Mouse (Mus musculus) embryonic facial prominence, embryonic 12.5 days (tissue): ENCODE measurements around the gene Gm45844. TPM values are rescaled to one million over a fixed set of nuclear protein-coding genes. Genes with fewer than 3 reads are reported as not detected.
"Not testable (repeated sequence)": the region's sequence is repeated elsewhere in the genome, so short reads cannot be mapped to it uniquely, and the experiment has no call there.

ENCODE experiments used
- ATAC-seq: fragments of 200-750 bp; cut with Nextera tagmentation; 2 replicates; pipeline ENCODE4 v1.8.0; 2017; ENCODE audit not compliant: insufficient number of reproducible peaks, insufficient read depth, low FRiP score, low TSS enrichment
- H3K27ac ChIP-seq: fragments of 300-500 bp; sonication (generic); 2 replicates; pipeline ENCODE4 v1.5.1; 2016; ENCODE audit warnings: mild to moderate bottlenecking
- H3K27me3 ChIP-seq: fragments of 300-500 bp; sonication (generic); 2 replicates; pipeline ENCODE4 v1.6.1; 2016; ENCODE audit warnings: mild to moderate bottlenecking, moderate library complexity
- H3K36me3 ChIP-seq: fragments of 300-500 bp; sonication (generic); 2 replicates; pipeline ENCODE4 v1.6.1; 2016; ENCODE audit warnings: mild to moderate bottlenecking
- H3K4me1 ChIP-seq: fragments of 300-500 bp; sonication (generic); 2 replicates; pipeline ENCODE4 v1.6.1; 2016
- H3K4me2 ChIP-seq: fragments of 300-500 bp; sonication (generic); replicated peaks from 2 replicates; pipeline ENCODE4 v1.6.1; 2016; ENCODE audit warnings: mild to moderate bottlenecking, moderate library complexity
- H3K4me3 ChIP-seq: fragments of 300-500 bp; sonication (generic); 2 replicates; pipeline ENCODE4 v1.5.1; 2016; ENCODE audit warnings: mild to moderate bottlenecking
- H3K9ac ChIP-seq: fragments of 300-500 bp; sonication (generic); 2 replicates; pipeline ENCODE4 v1.6.1; 2016; ENCODE audit warnings: mild to moderate bottlenecking, moderate library complexity
- H3K9me3 ChIP-seq: fragments of 300-500 bp; sonication (generic); 2 replicates; pipeline ENCODE4 v1.6.1; 2016; ENCODE audit warnings: mild to moderate bottlenecking, moderate library complexity
- WGBS: fragments of 180-500 bp; shearing (Covaris S2); methylation state at CpG from one replicate; pipeline ENCODE4 v1.1.7; 2016; 5-methylcytosine and 5-hydroxymethylcytosine counted together
- polyA plus RNA-seq: library from polyadenylated mRNA; unstranded; fragments of >200 nt; fragmentation: Nextera tagmentation; extraction: Ambion mirVana; gene quantifications from 2 replicates; pipeline ENCODE4 v1.2.1, GENCODE M21; 2016

The Gm45844 gene
- 5.5 and 5.6 TPM in 2 replicates for polyA plus RNA-seq

GRCm38 (mm10) chr7:7277966-7278567 is at the start of gene Gm45844:
Gene Gm45844, minus strand, starts transcription at chr7:7278289.
- peak; percentile 100 for ATAC-seq

GRCm38 (mm10) chr7:7295595-7295994 is 17.5 kb upstream of the Gm45844 start:
- H3K36me3 ChIP-seq: peaks cover 43% of the 10 kb centered on the region

More at GRCm38 (mm10) chr7:7277966-7278567, at the start of gene Gm45844:
- H3K27ac ChIP-seq: peak within 1 kb of the TSS; percentile 36; the same call in 1 of the 2 replicates
- H3K27me3 ChIP-seq, H3K4me1 ChIP-seq, H3K36me3 ChIP-seq, H3K9me3 ChIP-seq: not testable (repeated sequence)
- H3K4me2 ChIP-seq: peak within 1 kb of the TSS; percentile 25
- 42% methylated on average over 45 of the region's 45 CpGs for WGBS
- H3K9ac ChIP-seq: 0 out of 2 replicates have a peak within 1 kb of the TSS, but pooled peaks have one; percentile 1
- H3K4me3 ChIP-seq: peak within 1 kb of the TSS; percentile 27

GRCm38 (mm10) chr7:7281383-7281782 is 3.3 kb upstream of the Gm45844 start:
- Histone ChIP-seq H3K9ac (no peak overlapping the region), H3K27me3 (no peaks in the 10 kb centered on the region), H3K4me3 (no peak overlapping the region), H3K4me2 (no peak overlapping the region), H3K4me1 (no peaks in the 10 kb centered on the region), H3K27ac (no peak overlapping the region), H3K9me3 (peaks cover 4% of the 10 kb centered on the region), H3K36me3 (peaks cover 21% of the 10 kb centered on the region)
- ATAC-seq: no peak
- WGBS: 52% methylated on average over 1 of the region's 1 CpGs

More at GRCm38 (mm10) chr7:7295595-7295994, 17.5 kb upstream of the Gm45844 start:
- Histone ChIP-seq H3K27ac (no peak overlapping the region), H3K4me1 (no peaks in the 10 kb centered on the region), H3K4me2 (no peak overlapping the region), H3K9me3 (no peaks in the 10 kb centered on the region), H3K27me3 (no peaks in the 10 kb centered on the region), H3K9ac (no peak overlapping the region), H3K4me3 (no peak overlapping the region)
- no peak for ATAC-seq
- WGBS: 85% methylated on average over 16 of the region's 16 CpGs

GRCm38 (mm10) chr7:7277556-7277955 is 533 bp downstream of the Gm45844 start:
- WGBS: 38% methylated on average over 24 of the region's 24 CpGs
- not testable (repeated sequence) for H3K9me3 ChIP-seq, H3K36me3 ChIP-seq, H3K27me3 ChIP-seq, H3K4me1 ChIP-seq
- H3K4me3 ChIP-seq: peak overlapping the region; percentile 27
- H3K27ac ChIP-seq: peak overlapping the region; percentile 36; the same call in 1 of the 2 replicates
- peak overlapping the region; percentile 25 for H3K4me2 ChIP-seq
- 0 out of 2 replicates have a peak overlapping the region, but pooled peaks have one; percentile 1 for H3K9ac ChIP-seq
- ATAC-seq: peak; percentile 53; the same call in 1 of the 2 replicates

- H3K4me3 ChIP-seq, H3K9me3 ChIP-seq, H3K27ac ChIP-seq, H3K27me3 ChIP-seq, ATAC-seq, H3K4me1 ChIP-seq, H3K36me3 ChIP-seq, H3K9ac ChIP-seq, H3K4me2 ChIP-seq: not testable (repeated sequence)
- no CpG with 5 or more reads among the region's 1 CpGs for whole genome bisulfite sequencing
Measured at GRCm38 (mm10) chr7:7247228-7247627, 30.9 kb downstream of the Gm45844 start, which contains the start of gene Vmn2r29. Gene Vmn2r29, minus strand, starts transcription at chr7:7247328.

GRCm38 (mm10) chr7:7209313-7210151 is 68.6 kb downstream of the Gm45844 start, which contains the start of gene Zfp772:
Gene Zfp772, minus strand, starts transcription at chr7:7209998.
- H3K4me1 ChIP-seq, H3K36me3 ChIP-seq, H3K9me3 ChIP-seq, H3K27me3 ChIP-seq, ATAC-seq, H3K27ac ChIP-seq: not testable (repeated sequence)
- 1% methylated on average over 24 of the region's 24 CpGs for WGBS
- peak within 1 kb of the TSS; percentile 51 for H3K4me3 ChIP-seq
- peak within 1 kb of the TSS; percentile 66 for H3K4me2 ChIP-seq
- peak within 1 kb of the TSS; percentile 50 for H3K9ac ChIP-seq

- Histone ChIP-seq H3K36me3 (no peaks in the 10 kb centered on the region), H3K9me3 (no peaks in the 10 kb centered on the region), H3K27ac (no peak overlapping the region), H3K4me2 (peak overlapping the region; percentile 35), H3K4me3 (peak overlapping the region; percentile 49), H3K27me3 (no peaks in the 10 kb centered on the region), H3K9ac (no peak overlapping the region), H3K4me1 (no peaks in the 10 kb centered on the region)
- ATAC-seq: peak; percentile 69
- 11% methylated on average over 18 of the region's 18 CpGs for WGBS
Measured at GRCm38 (mm10) chr7:7188191-7188942, 89.7 kb downstream of the Gm45844 start.

GRCm38 (mm10) chr7:7187417-7188190 is 90.5 kb downstream of the Gm45844 start:
- 35% methylated on average over 13 of the region's 13 CpGs for WGBS
- Histone ChIP-seq H3K9ac (no peak overlapping the region), H3K36me3 (peaks cover 4% of the 10 kb centered on the region), H3K4me3 (peak overlapping the region; percentile 49), H3K4me2 (peak overlapping the region; percentile 35), H3K4me1 (no peaks in the 10 kb centered on the region), H3K27ac (no peak overlapping the region), H3K9me3 (no peaks in the 10 kb centered on the region), H3K27me3 (no peaks in the 10 kb centered on the region)
- peak; percentile 60; the same call in 1 of the 2 replicates for ATAC-seq

GRCm38 (mm10) chr7:7185897-7186296 is 92.2 kb downstream of the Gm45844 start:
- Histone ChIP-seq H3K27ac (no peak overlapping the region), H3K4me3 (no peak overlapping the region), H3K4me2 (no peak overlapping the region), H3K9me3 (no peaks in the 10 kb centered on the region), H3K4me1 (no peaks in the 10 kb centered on the region), H3K36me3 (peaks cover 19% of the 10 kb centered on the region), H3K9ac (no peak overlapping the region), H3K27me3 (no peaks in the 10 kb centered on the region)
- 0 out of 2 replicates have a peak, but pooled peaks have one; percentile 56 for ATAC-seq
- WGBS: 70% methylated on average over 1 of the region's 1 CpGs

- peak within 1 kb of the TSS; percentile 69 for H3K9ac ChIP-seq
- WGBS: under 1% methylated on average over 26 of the region's 26 CpGs
- peak within 1 kb of the TSS; percentile 62 for H3K4me3 ChIP-seq
- peak within 1 kb of the TSS; percentile 62 for H3K4me2 ChIP-seq
- H3K27me3 ChIP-seq: no peaks in the 10 kb centered on the region
- H3K9me3 ChIP-seq: no peaks in the 10 kb centered on the region
- H3K4me1 ChIP-seq: peaks cover 6% of the 10 kb centered on the region; the same call in 1 of the 2 replicates
- peak within 1 kb of the TSS; percentile 56 for H3K27ac ChIP-seq
- ATAC-seq: peak; percentile 95
- H3K36me3 ChIP-seq: peaks cover 12% of the 10 kb centered on the region
Measured at GRCm38 (mm10) chr7:7171227-7172147, 106.6 kb downstream of the Gm45844 start, which contains the start of gene Zfp418. Gene Zfp418, plus strand, starts transcription at chr7:7171330.
